Mouse (Mus musculus): ENCODE results near the gene Cplx3.

- TF ChIP-seq GATA1 (IDR thresholded peaks at IDR 0.05; ENCODE audit: borderline replicate concordance, low read length) (no peak), FLI1 (IDR thresholded peaks at IDR 0.05; ENCODE audit: low read length) (no peak)
These were observed 46.3 kb upstream of the Cplx3 start for GRCm38 (mm10) chr9:57652351-57652750.

Data from megakaryocyte, embryonic 14.5 days (primary cell).